Mouse (Mus musculus) urinary bladder, postnatal 14 days (tissue): ENCODE results near the gene Cul4b.
"Not testable (repeated sequence)": the region's sequence is repeated elsewhere in the genome, so short reads cannot be mapped to it uniquely, and the experiment has no call there.

Experiments used
- DNase-seq: peaks from one replicate; pipeline ENCODE4 v3.0.0; 2021; ENCODE audit warnings: low spot score

Gene Cul4b

GRCm38 (mm10) chrX:38576078-38576477, at the start of gene Cul4b:
Gene Cul4b, minus strand, starts transcription at chrX:38576196.
- DNase-seq, result no peak

GRCm38 (mm10) chrX:38600995-38601369, 25.0 kb upstream of the Cul4b start:
- DNase-seq, result peak; percentile 2

- DNase-seq, result peak; percentile 64
Measured at GRCm38 (mm10) chrX:38600177-38600994, 24.4 kb upstream of the Cul4b start, which contains the start of gene Mcts1. Gene Mcts1, plus strand, starts transcription at chrX:38600578.

- DNase-seq, result peak; percentile 2
Measured at GRCm38 (mm10) chrX:38593180-38593889, 17.3 kb upstream of the Cul4b start.

- no peak for DNase-seq
Measured at GRCm38 (mm10) chrX:38591749-38592148, 15.8 kb upstream of the Cul4b start.

GRCm38 (mm10) chrX:38589827-38590226, 13.8 kb upstream of the Cul4b start:
- DNase-seq, result peak; percentile 5

GRCm38 (mm10) chrX:38583261-38583660, 7.3 kb upstream of the Cul4b start:
- no peak for DNase-seq

GRCm38 (mm10) chrX:38581140-38581539, 5.1 kb upstream of the Cul4b start:
- DNase-seq, result no peak

GRCm38 (mm10) chrX:38566521-38567205, 9.3 kb downstream of the Cul4b start:
- DNase-seq, result no peak

- no peak for DNase-seq
Measured at GRCm38 (mm10) chrX:38565176-38565542, 10.8 kb downstream of the Cul4b start.

- peak; percentile 91 for DNase-seq
Measured at GRCm38 (mm10) chrX:38564542-38565175, 11.3 kb downstream of the Cul4b start.

GRCm38 (mm10) chrX:38563941-38564541, 12.0 kb downstream of the Cul4b start:
- peak; percentile 10 for DNase-seq

- DNase-seq, result no peak
Measured at GRCm38 (mm10) chrX:38553255-38553654, 22.7 kb downstream of the Cul4b start.

- peak; percentile 4 for DNase-seq
Measured at GRCm38 (mm10) chrX:38514556-38514955, 61.4 kb downstream of the Cul4b start.

- peak; percentile 22 for DNase-seq
Measured at GRCm38 (mm10) chrX:38504846-38505245, 71.2 kb downstream of the Cul4b start.

GRCm38 (mm10) chrX:38502182-38502581, 73.8 kb downstream of the Cul4b start:
- DNase-seq, result not testable (repeated sequence)

- not testable (repeated sequence) for DNase-seq
Measured at GRCm38 (mm10) chrX:38485464-38485863, 90.5 kb downstream of the Cul4b start.
